Mouse (Mus musculus): Measurements from ENCODE around the gene Crb1. TPM values are rescaled to one million over a fixed set of nuclear protein-coding genes. Genes with fewer than 3 reads are reported as not detected.
"Not testable (repeated sequence)": the region's sequence is repeated elsewhere in the genome, so short reads cannot be mapped to it uniquely, and the experiment has no call there.

Gene Crb1
- polyA plus RNA-seq, 1 experiment from 2014 or later = 1.2 TPM

DNA sequence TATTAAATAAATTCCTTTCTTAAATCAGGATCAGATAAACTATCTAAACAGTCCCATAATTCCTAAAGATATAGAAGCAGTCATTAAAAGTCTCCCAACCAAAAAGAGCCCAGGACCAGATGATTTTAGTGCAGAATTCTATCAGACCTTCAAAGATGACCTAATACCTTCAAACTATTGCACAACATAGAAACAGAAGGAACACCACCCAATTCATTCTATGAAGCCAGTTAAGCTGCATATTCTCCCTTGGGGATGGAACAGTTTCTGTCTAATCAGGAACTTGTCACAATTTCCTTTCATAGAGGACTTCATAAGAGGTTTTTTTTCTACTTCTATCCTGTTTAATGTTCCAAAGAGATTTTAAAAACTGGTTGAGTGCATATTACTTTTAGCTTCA is 74.4 kb downstream of the Crb1 start:
- not testable (repeated sequence) for H3K4me2 ChIP-seq (ENCODE audit: low read length); ATAC-seq; H3K27me3 ChIP-seq (replicated peaks; ENCODE audit: control insufficient read depth, insufficient read depth, low read length); H3K9me3 ChIP-seq (ENCODE audit: control insufficient read depth, low read length); H3K4me1 ChIP-seq (ENCODE audit: control insufficient read depth, insufficient read depth, low read depth, low read length); H3K4me3 ChIP-seq (ENCODE audit: low read length); H3K9ac ChIP-seq (ENCODE audit: low read depth, low read length); H3K36me3 ChIP-seq (ENCODE audit: control insufficient read depth, insufficient read depth, low read length); H3K27ac ChIP-seq (ENCODE audit: low read depth, low read length)

GRCm38 (mm10) chr1:139301830-139302229 is 75.1 kb downstream of the Crb1 start:
- no peaks in the 10 kb centered on the region for H3K36me3 ChIP-seq (ENCODE audit: control insufficient read depth, insufficient read depth, low read length)
- no peak overlapping the region for H3K4me3 ChIP-seq (ENCODE audit: low read length)
- no peaks in the 10 kb centered on the region for H3K27me3 ChIP-seq (replicated peaks; ENCODE audit: control insufficient read depth, insufficient read depth, low read length)
- H3K9me3 ChIP-seq (ENCODE audit: control insufficient read depth, low read length) = no peaks in the 10 kb centered on the region
- no peak overlapping the region for H3K9ac ChIP-seq (ENCODE audit: low read depth, low read length)
- no peaks in the 10 kb centered on the region for H3K4me1 ChIP-seq (ENCODE audit: control insufficient read depth, insufficient read depth, low read depth, low read length)
- no peak for ATAC-seq
- H3K4me2 ChIP-seq (ENCODE audit: low read length) = no peak overlapping the region
- 40% methylated on average over 5 of the region's 5 CpGs for WGBS
- H3K27ac ChIP-seq (ENCODE audit: low read depth, low read length) = no peak overlapping the region

DNA sequence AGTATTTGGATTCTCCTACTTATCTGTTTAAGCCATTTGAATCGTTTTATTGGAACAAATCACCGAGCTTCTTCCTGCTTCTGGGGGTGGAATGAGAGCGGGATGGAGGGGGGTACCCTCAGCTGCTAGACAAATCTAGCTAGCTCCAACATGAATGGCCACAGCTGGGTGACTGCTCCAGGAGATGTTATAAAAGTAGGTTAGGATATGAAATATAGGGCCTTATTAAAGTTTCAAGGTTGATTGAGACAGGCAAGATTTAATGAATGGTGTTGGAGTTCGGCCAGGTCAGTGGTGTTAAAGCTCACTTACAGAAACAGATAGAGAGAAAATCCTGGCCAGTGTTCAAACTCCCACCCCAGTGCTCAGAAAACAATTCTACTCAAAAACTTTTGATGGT is 84.9 kb downstream of the Crb1 start:
- 38% methylated on average over 4 of the region's 4 CpGs for WGBS
- Histone ChIP-seq H3K27me3 (replicated peaks; ENCODE audit: control insufficient read depth, insufficient read depth, low read length) (no peaks in the 10 kb centered on the region), H3K4me2 (ENCODE audit: low read length) (no peak overlapping the region), H3K9me3 (ENCODE audit: control insufficient read depth, low read length) (no peaks in the 10 kb centered on the region), H3K27ac (ENCODE audit: low read depth, low read length) (no peak overlapping the region), H3K9ac (ENCODE audit: low read depth, low read length) (no peak overlapping the region), H3K36me3 (ENCODE audit: control insufficient read depth, insufficient read depth, low read length) (no peaks in the 10 kb centered on the region), H3K4me3 (ENCODE audit: low read length) (no peak overlapping the region), H3K4me1 (ENCODE audit: control insufficient read depth, insufficient read depth, low read depth, low read length) (no peaks in the 10 kb centered on the region)
- ATAC-seq = no peak

- H3K36me3 ChIP-seq (ENCODE audit: control insufficient read depth, insufficient read depth, low read length) = no peaks in the 10 kb centered on the region
- H3K9me3 ChIP-seq (ENCODE audit: control insufficient read depth, low read length) = no peaks in the 10 kb centered on the region
- no peak overlapping the region for H3K27ac ChIP-seq (ENCODE audit: low read depth, low read length)
- ATAC-seq = no peak
- no peak overlapping the region for H3K4me2 ChIP-seq (ENCODE audit: low read length)
- H3K4me1 ChIP-seq (ENCODE audit: control insufficient read depth, insufficient read depth, low read depth, low read length) = no peaks in the 10 kb centered on the region
- no peak overlapping the region for H3K9ac ChIP-seq (ENCODE audit: low read depth, low read length)
- H3K27me3 ChIP-seq (replicated peaks; ENCODE audit: control insufficient read depth, insufficient read depth, low read length) = no peaks in the 10 kb centered on the region
- WGBS = 14% methylated on average over 1 of the region's 1 CpGs
- no peak overlapping the region for H3K4me3 ChIP-seq (ENCODE audit: low read length)
Observed at GRCm38 (mm10) chr1:139291593-139291992, 85.3 kb downstream of the Crb1 start.

DNA sequence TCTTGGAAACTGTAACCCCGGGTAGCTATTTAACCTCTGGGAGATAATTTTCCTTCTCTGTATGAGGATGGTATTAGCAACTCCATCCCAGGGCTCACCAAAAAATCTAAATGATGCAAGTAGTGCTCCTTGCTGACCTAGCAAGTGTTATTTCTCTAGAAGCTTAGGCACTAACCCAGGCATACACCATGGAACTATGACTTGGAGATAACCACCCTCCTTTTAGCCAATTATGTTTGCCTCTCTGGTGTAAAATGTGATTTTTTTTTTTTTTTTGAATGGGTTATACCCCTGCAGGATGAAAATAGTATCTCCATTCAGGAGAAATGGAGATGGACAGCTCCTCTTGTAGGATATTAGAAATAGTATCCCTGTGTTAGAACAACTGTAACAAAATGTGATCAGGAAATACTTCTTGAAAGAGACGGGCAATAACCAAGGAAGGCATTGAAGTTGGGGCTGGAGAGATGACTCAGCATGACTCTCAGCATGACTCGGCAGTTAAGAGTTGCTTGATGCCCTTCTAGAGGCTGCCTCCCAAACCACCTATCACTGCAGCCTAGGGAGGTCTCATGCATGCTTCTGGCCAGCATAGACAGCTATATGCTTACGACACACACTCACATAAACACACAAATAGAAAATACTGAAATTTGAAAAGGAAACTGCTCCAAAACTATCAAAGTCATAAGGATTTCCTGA is 100.1 kb downstream of the Crb1 start:
- Histone ChIP-seq H3K9me3 (ENCODE audit: control insufficient read depth, low read length) (no peaks in the 10 kb centered on the region), H3K4me2 (ENCODE audit: low read length) (no peak overlapping the region)
- 83% methylated on average over 4 of the region's 4 CpGs for WGBS

GRCm38 (mm10) chr1:139267844-139268243 is 109.1 kb downstream of the Crb1 start:
- ATAC-seq = 0 out of 2 replicates have a peak, but pooled peaks have one; percentile 83
- H3K4me2 ChIP-seq (ENCODE audit: low read length) = no peak overlapping the region
- no peaks in the 10 kb centered on the region for H3K36me3 ChIP-seq (ENCODE audit: control insufficient read depth, insufficient read depth, low read length)
- no peak overlapping the region for H3K27ac ChIP-seq (ENCODE audit: low read depth, low read length)
- no peaks in the 10 kb centered on the region for H3K27me3 ChIP-seq (replicated peaks; ENCODE audit: control insufficient read depth, insufficient read depth, low read length)
- no peaks in the 10 kb centered on the region for H3K4me1 ChIP-seq (ENCODE audit: control insufficient read depth, insufficient read depth, low read depth, low read length)
- 19% methylated on average over 6 of the region's 6 CpGs for WGBS
- no peak overlapping the region for H3K4me3 ChIP-seq (ENCODE audit: low read length)
- no peaks in the 10 kb centered on the region for H3K9me3 ChIP-seq (ENCODE audit: control insufficient read depth, low read length)
- no peak overlapping the region for H3K9ac ChIP-seq (ENCODE audit: low read depth, low read length)

More for the DNA sequence above, 100.1 kb downstream of the Crb1 start:
- Histone ChIP-seq H3K27me3 (replicated peaks; ENCODE audit: control insufficient read depth, insufficient read depth, low read length) (no peaks in the 10 kb centered on the region), H3K4me1 (ENCODE audit: control insufficient read depth, insufficient read depth, low read depth, low read length) (no peaks in the 10 kb centered on the region), H3K4me3 (ENCODE audit: low read length) (no peak overlapping the region), H3K36me3 (ENCODE audit: control insufficient read depth, insufficient read depth, low read length) (no peaks in the 10 kb centered on the region), H3K27ac (ENCODE audit: low read depth, low read length) (no peak overlapping the region), H3K9ac (ENCODE audit: low read depth, low read length) (no peak overlapping the region)
- ATAC-seq = no peak

GRCm38 (mm10) chr1:139264245-139264644 is 112.7 kb downstream of the Crb1 start:
- 98% methylated on average over 1 of the region's 1 CpGs for WGBS
- ATAC-seq = no peak
- H3K4me2 ChIP-seq (ENCODE audit: low read length) = no peak overlapping the region
- H3K27me3 ChIP-seq (replicated peaks; ENCODE audit: control insufficient read depth, insufficient read depth, low read length) = no peaks in the 10 kb centered on the region
- no peak overlapping the region for H3K9ac ChIP-seq (ENCODE audit: low read depth, low read length)
- H3K27ac ChIP-seq (ENCODE audit: low read depth, low read length) = no peak overlapping the region
- H3K4me3 ChIP-seq (ENCODE audit: low read length) = no peak overlapping the region
- no peaks in the 10 kb centered on the region for H3K9me3 ChIP-seq (ENCODE audit: control insufficient read depth, low read length)
- no peaks in the 10 kb centered on the region for H3K36me3 ChIP-seq (ENCODE audit: control insufficient read depth, insufficient read depth, low read length)
- H3K4me1 ChIP-seq (ENCODE audit: control insufficient read depth, insufficient read depth, low read depth, low read length) = no peaks in the 10 kb centered on the region

DNA sequence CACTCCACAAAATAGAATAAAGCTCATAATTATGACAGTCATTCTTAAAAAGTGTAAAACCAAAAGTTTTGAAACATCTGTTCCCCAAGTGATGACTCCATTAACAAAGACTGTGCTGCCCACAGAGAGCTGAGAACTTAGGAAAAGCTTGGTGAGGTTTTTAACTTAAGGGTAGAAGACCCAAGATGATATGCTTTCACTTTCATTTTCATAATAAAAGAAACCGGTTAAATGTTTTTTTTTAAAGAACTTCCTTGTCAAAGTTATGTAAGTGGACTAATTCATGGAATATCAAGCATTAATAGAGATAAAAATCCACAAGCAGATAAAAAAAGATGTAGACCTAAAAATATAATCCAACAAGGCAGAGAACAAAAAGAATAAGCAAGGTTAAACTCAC is 113.7 kb downstream of the Crb1 start:
- 74% methylated on average over 1 of the region's 1 CpGs for WGBS
- H3K4me1 ChIP-seq (ENCODE audit: control insufficient read depth, insufficient read depth, low read depth, low read length) = no peaks in the 10 kb centered on the region
- ATAC-seq = no peak
- H3K27me3 ChIP-seq (replicated peaks; ENCODE audit: control insufficient read depth, insufficient read depth, low read length) = no peaks in the 10 kb centered on the region
- no peak overlapping the region for H3K4me2 ChIP-seq (ENCODE audit: low read length)
- no peak overlapping the region for H3K27ac ChIP-seq (ENCODE audit: low read depth, low read length)
- no peak overlapping the region for H3K4me3 ChIP-seq (ENCODE audit: low read length)
- H3K36me3 ChIP-seq (ENCODE audit: control insufficient read depth, insufficient read depth, low read length) = no peaks in the 10 kb centered on the region
- H3K9me3 ChIP-seq (ENCODE audit: control insufficient read depth, low read length) = no peaks in the 10 kb centered on the region
- no peak overlapping the region for H3K9ac ChIP-seq (ENCODE audit: low read depth, low read length)

- ATAC-seq = no peak
- no peaks in the 10 kb centered on the region for H3K36me3 ChIP-seq (ENCODE audit: control insufficient read depth, insufficient read depth, low read length)
- 75% methylated on average over 7 of the region's 7 CpGs for WGBS
- no peak overlapping the region for H3K27ac ChIP-seq (ENCODE audit: low read depth, low read length)
- H3K4me1 ChIP-seq (ENCODE audit: control insufficient read depth, insufficient read depth, low read depth, low read length) = no peaks in the 10 kb centered on the region
- H3K4me3 ChIP-seq (ENCODE audit: low read length) = no peak overlapping the region
- H3K9me3 ChIP-seq (ENCODE audit: control insufficient read depth, low read length) = no peaks in the 10 kb centered on the region
- no peaks in the 10 kb centered on the region for H3K27me3 ChIP-seq (replicated peaks; ENCODE audit: control insufficient read depth, insufficient read depth, low read length)
- no peak overlapping the region for H3K4me2 ChIP-seq (ENCODE audit: low read length)
- H3K9ac ChIP-seq (ENCODE audit: low read depth, low read length) = no peak overlapping the region
Observed at GRCm38 (mm10) chr1:139255581-139255980, 121.3 kb downstream of the Crb1 start.
